Mouse (Mus musculus) liver, postnatal 0 days (tissue): ENCODE results near the gene Zfp467.

Experiments
- CTCF ChIP-seq: sonication (generic); IDR thresholded peaks from 2 replicates; pipeline ENCODE4 v1.5.1; 2016; ENCODE audit warnings: antibody characterized with exemption, low read depth
- EP300 ChIP-seq: IDR thresholded peaks from 2 replicates; pipeline ENCODE4 v1.6.1; 2016; ENCODE audit warnings: antibody characterized with exemption, low read depth, mild to moderate bottlenecking

DNA sequence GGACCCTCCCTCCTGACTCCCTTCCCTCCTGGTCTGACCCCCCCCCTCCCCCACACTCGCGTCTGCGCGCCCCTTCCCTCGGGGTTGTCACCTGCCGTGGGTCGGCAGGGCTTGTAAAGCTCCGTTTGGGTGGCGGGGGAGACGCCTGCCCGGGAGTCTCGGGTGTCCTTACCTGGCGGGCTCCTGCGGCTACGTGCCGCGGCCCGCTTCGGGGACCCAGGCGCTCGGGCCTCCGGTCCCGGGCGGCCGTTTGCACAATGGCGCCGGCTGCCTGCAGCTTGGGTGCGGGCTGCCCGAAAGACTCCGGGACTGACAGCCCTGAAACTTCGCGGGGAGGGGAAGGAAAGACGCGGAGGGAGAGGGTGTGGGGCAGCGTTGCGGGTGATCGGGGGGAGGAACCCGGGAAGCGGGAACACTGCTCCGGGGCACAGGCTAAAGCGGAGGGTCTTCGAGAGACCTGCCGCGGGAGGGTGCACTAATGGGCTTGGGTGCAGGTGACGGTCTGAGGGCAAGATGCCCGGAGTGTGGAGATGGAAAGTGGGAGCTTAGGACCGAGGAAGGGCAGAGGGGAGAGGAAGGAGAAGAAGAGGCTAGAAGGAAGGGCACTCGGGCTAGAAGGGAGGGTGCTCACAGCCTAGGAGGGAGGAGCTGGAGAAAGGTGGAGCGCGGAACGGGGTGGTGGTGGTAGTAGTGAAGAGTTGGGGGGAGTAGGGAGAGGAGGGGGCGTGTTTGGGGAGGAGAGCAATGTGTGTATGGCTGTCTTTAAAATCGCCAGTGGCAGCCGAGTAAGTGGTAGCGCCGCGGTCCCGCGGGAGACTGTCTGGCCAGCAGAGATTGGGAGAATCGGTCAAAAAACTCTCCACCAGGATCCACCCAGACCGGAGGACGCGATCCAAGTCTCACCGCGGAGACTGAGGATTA is at the start of gene Zfp467:
- no peak; the same call in 1 of the 2 replicates for TF ChIP-seq CTCF
- no peak for TF ChIP-seq EP300
